Comparison of ENCODE assay signal across 16 mouse cellular contexts in the genomic region with DNA sequence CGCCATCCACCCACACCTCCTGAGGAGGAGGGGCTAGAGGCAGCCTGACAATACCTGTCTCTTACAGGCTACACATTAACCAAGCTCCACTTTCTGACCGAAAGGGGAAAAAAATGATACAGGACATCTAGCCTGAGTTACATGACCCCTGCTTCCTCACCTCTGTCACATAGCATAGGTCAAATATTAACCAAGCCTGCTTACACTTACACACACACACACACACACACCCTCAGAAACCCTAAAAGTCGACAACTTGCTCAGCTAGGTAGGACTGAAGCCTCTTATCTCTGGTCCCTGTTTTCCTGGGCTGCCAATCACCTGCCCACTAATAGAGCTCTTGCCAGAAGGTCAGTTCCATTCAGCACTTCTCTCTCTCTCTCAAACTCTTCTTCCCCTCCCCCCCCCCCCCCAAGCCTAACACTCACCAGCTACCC.
A peak's percentile ranks its signal among the peaks of the same experiment; 100 is the strongest.
DNase-seq lines count a peak whose midpoint lies in the region; ATAC-seq and TF ChIP-seq lines count a peak whose summit lies in the region.
"Had no signal": no experiment of that assay in that cellular context is flagged by ENCODE, and none has a peak within 500 bp of the region (broad histone marks: within the 10 kb centered on the region; RNA-seq: fewer than 3 reads in every experiment).

No protein-coding gene starts in this region.

- H3K4me1 ChIP-seq in neural tube, embryonic 11.5 days (ENCODE audit: control insufficient read depth, insufficient read depth, low read length) = peaks cover 39% of the 10 kb centered on the region
- peaks cover 25% of the 10 kb centered on the region for H3K4me1 ChIP-seq in neural tube, embryonic 15.5 days
- peaks cover 53% of the 10 kb centered on the region for H3K4me1 ChIP-seq in kidney, embryonic 15.5 days
- H3K4me1 ChIP-seq in liver, embryonic 12.5 days = peaks cover 8% of the 10 kb centered on the region; the same call in 1 of the 2 replicates
- peaks cover 6% of the 10 kb centered on the region for H3K4me1 ChIP-seq in heart, adult 2 months (ENCODE audit: control insufficient read depth, insufficient read depth, low read length)

- DNase-seq in neural tube, embryonic 11.5 days (ENCODE audit: low spot score) = no peak
- DNase-seq in yolk sac, embryonic 10.5 days (ENCODE audit: low spot score) = peak; percentile 73
- no peak for DNase-seq in heart, adult 2 months
- DNase-seq in spleen, postnatal 4 days (ENCODE audit: low spot score in 2 of 2) = no peak
- no peak for DNase-seq in layer of hippocampus, adult 9-11 months
- DNase-seq: cerebellum, postnatal 25 days; layer of hippocampus, postnatal 36 days; lung, postnatal 4 days; thymus, adult 18-20 months had no signal

- H3K27me3 ChIP-seq in neural tube, embryonic 11.5 days (ENCODE audit: control insufficient read depth, insufficient read depth, low read length) = no peaks in the 10 kb centered on the region
- no peaks in the 10 kb centered on the region for H3K27me3 ChIP-seq in neural tube, embryonic 15.5 days (replicated peaks)
- H3K27me3 ChIP-seq in kidney, embryonic 15.5 days = no peaks in the 10 kb centered on the region
- H3K27me3 ChIP-seq in liver, embryonic 12.5 days (replicated peaks) = no peaks in the 10 kb centered on the region
- no peaks in the 10 kb centered on the region for H3K27me3 ChIP-seq in heart, adult 2 months (ENCODE audit: control insufficient read depth, insufficient read depth, low read length)
- H3K27me3 ChIP-seq: embryonic facial prominence, embryonic 12.5 days; limb, embryonic 13.5 days had no signal

- intact Hi-C loops in heart, adult 2 months (cut with DNase I) = no loop called here

- H3K9me3 ChIP-seq in neural tube, embryonic 11.5 days (ENCODE audit: control insufficient read depth, low read length) = no peaks in the 10 kb centered on the region
- no peaks in the 10 kb centered on the region for H3K9me3 ChIP-seq in neural tube, embryonic 15.5 days (replicated peaks)
- no peaks in the 10 kb centered on the region for H3K9me3 ChIP-seq in kidney, embryonic 15.5 days (replicated peaks)
- no peaks in the 10 kb centered on the region for H3K9me3 ChIP-seq in liver, embryonic 12.5 days (replicated peaks)
- H3K9me3 ChIP-seq: embryonic facial prominence, embryonic 12.5 days; limb, embryonic 13.5 days had no signal

- H3K36me3 ChIP-seq in neural tube, embryonic 11.5 days (ENCODE audit: control insufficient read depth, insufficient read depth, low read length) = no peaks in the 10 kb centered on the region
- H3K36me3 ChIP-seq in neural tube, embryonic 15.5 days = no peaks in the 10 kb centered on the region
- no peaks in the 10 kb centered on the region for H3K36me3 ChIP-seq in kidney, embryonic 15.5 days
- no peaks in the 10 kb centered on the region for H3K36me3 ChIP-seq in liver, embryonic 12.5 days
- H3K36me3 ChIP-seq in heart, adult 2 months (ENCODE audit: control insufficient read depth, insufficient read depth, low read length) = peaks cover 2% of the 10 kb centered on the region; the same call in 1 of the 2 replicates
- H3K36me3 ChIP-seq: limb, embryonic 13.5 days had no signal

- ATAC-seq in neural tube, embryonic 11.5 days (ENCODE audit: insufficient read depth, low FRiP score, low TSS enrichment) = no peak
- no peak for ATAC-seq in neural tube, embryonic 15.5 days (ENCODE audit: low FRiP score)
- peak; percentile 26; the same call in 1 of the 2 replicates for ATAC-seq in kidney, embryonic 15.5 days (replicated peaks; ENCODE audit: low FRiP score)
- ATAC-seq in liver, embryonic 12.5 days = peak; percentile 79
- ATAC-seq: inflammation-experienced regulatory T-cells, adult 6 months; midbrain, embryonic 16.5 days had no signal

- no peak overlapping the region for H3K9ac ChIP-seq in neural tube, embryonic 11.5 days (ENCODE audit: low read length)
- H3K9ac ChIP-seq in neural tube, embryonic 15.5 days (replicated peaks) = no peak overlapping the region
- no peak overlapping the region for H3K9ac ChIP-seq in kidney, embryonic 15.5 days
- H3K9ac ChIP-seq in liver, embryonic 12.5 days = no peak overlapping the region
- no peak overlapping the region for H3K9ac ChIP-seq in heart, adult 2 months (ENCODE audit: low read depth, low read length)
- H3K9ac ChIP-seq: embryonic facial prominence, embryonic 12.5 days; limb, embryonic 13.5 days had no signal

- H3K79me2 ChIP-seq in heart, adult 2 months (replicated peaks; ENCODE audit: control insufficient read depth, insufficient read depth, low read length) = no peaks in the 10 kb centered on the region

- no peak for TF ChIP-seq POLR2A in heart, adult 2 months (IDR thresholded peaks at IDR 0.05; ENCODE audit: insufficient read depth, low read depth, low read length)

- no peak for TF ChIP-seq EP300 in heart, adult 2 months (IDR thresholded peaks at IDR 0.05; ENCODE audit: insufficient read depth, low read depth, low read length)

- peak overlapping the region; percentile 80 for H3K27ac ChIP-seq in neural tube, embryonic 11.5 days (ENCODE audit: low read depth, low read length)
- no peak overlapping the region for H3K27ac ChIP-seq in neural tube, embryonic 15.5 days (replicated peaks)
- peak overlapping the region; percentile 64; the same call in 1 of the 2 replicates for H3K27ac ChIP-seq in kidney, embryonic 15.5 days
- no peak overlapping the region for H3K27ac ChIP-seq in liver, embryonic 12.5 days
- H3K27ac ChIP-seq in heart, adult 2 months = no peak overlapping the region
- H3K27ac ChIP-seq: embryonic facial prominence, embryonic 12.5 days; limb, embryonic 13.5 days had no signal

- H3K4me3 ChIP-seq in neural tube, embryonic 11.5 days (ENCODE audit: low read depth, low read length) = no peak overlapping the region
- no peak overlapping the region for H3K4me3 ChIP-seq in neural tube, embryonic 15.5 days (replicated peaks)
- H3K4me3 ChIP-seq in kidney, embryonic 15.5 days (replicated peaks) = no peak overlapping the region
- H3K4me3 ChIP-seq in liver, embryonic 12.5 days = no peak overlapping the region
- H3K4me3 ChIP-seq in heart, adult 2 months = no peak overlapping the region
- H3K4me3 ChIP-seq: embryonic facial prominence, embryonic 12.5 days; limb, embryonic 13.5 days had no signal

- no peak overlapping the region for H3K4me2 ChIP-seq in neural tube, embryonic 11.5 days (ENCODE audit: low read depth)
- no peak overlapping the region for H3K4me2 ChIP-seq in neural tube, embryonic 15.5 days
- no peak overlapping the region for H3K4me2 ChIP-seq in kidney, embryonic 15.5 days
- no peak overlapping the region for H3K4me2 ChIP-seq in liver, embryonic 12.5 days
- H3K4me2 ChIP-seq: embryonic facial prominence, embryonic 12.5 days; limb, embryonic 13.5 days had no signal

- no peak for TF ChIP-seq CTCF in heart, adult 2 months (IDR thresholded peaks at IDR 0.05)

- 92% methylated on average over 3 of the region's 3 CpGs for WGBS in neural tube, embryonic 11.5 days
- 85% methylated on average over 3 of the region's 3 CpGs for WGBS in neural tube, embryonic 15.5 days
- 58% methylated on average over 3 of the region's 3 CpGs for WGBS in kidney, embryonic 15.5 days
- WGBS in liver, embryonic 12.5 days (ENCODE audit: insufficient replicate concordance) = 30% methylated on average over 3 of the region's 3 CpGs
- WGBS in heart, adult 2 months = 83% methylated on average over 3 of the region's 3 CpGs

Comparison
In these comparisons a context has a peak if more than half of its experiments do, and no peak if none do; other contexts are left out.
1. H3K27ac ChIP-seq: peak in neural tube, embryonic 11.5 days (single experiment) and kidney, embryonic 15.5 days (single experiment); none in neural tube, embryonic 15.5 days (single experiment), liver, embryonic 12.5 days (single experiment) and heart, adult 2 months (single experiment).
2. ATAC-seq: peak in kidney, embryonic 15.5 days (single experiment) and liver, embryonic 12.5 days (single experiment); none in neural tube, embryonic 11.5 days (single experiment) and neural tube, embryonic 15.5 days (single experiment).